7 mouse cellular contexts compared by ENCODE assay signal in genomic region chr6:17842759-17843158, GRCm38 (mm10).
DNase-seq lines count a peak whose midpoint lies in the region; ATAC-seq and TF ChIP-seq lines count a peak whose summit lies in the region.

No protein-coding gene starts in this region.

- peak; percentile 90 for TF ChIP-seq CTCF in layer of hippocampus, adult 2 months (conservative IDR thresholded peaks at IDR 0.05)

- no peaks in the 10 kb centered on the region for H3K36me3 ChIP-seq in ES-E14 (ENCODE audit: control insufficient read depth, insufficient read depth, low read length, poor library complexity, severe bottlenecking)

- no peak overlapping the region for H3K27ac ChIP-seq in layer of hippocampus, adult 2 months
- H3K27ac ChIP-seq in ES-E14 (ENCODE audit: insufficient read depth, low read depth, low read length, poor library complexity, severe bottlenecking), result no peak overlapping the region

- no peaks in the 10 kb centered on the region for H3K4me1 ChIP-seq in ES-E14 (ENCODE audit: control insufficient read depth in 2 of 2, insufficient read depth in 2 of 2, low read length in 2 of 2, poor library complexity in 1 of 2)

- peak; percentile 32 to 75 for DNase-seq in layer of hippocampus, adult 2 months (ENCODE audit: low spot score in 2 of 2)
- no peak for DNase-seq in layer of hippocampus, postnatal 36 days
- peak; percentile 33 for DNase-seq in ES-E14 (ENCODE audit: low read depth, low spot score)
- DNase-seq in adrenal gland, adult 8-10 months, result peak; percentile 7
- peak; percentile 34 for DNase-seq in left cerebral cortex, postnatal 4 days
- DNase-seq in spleen, adult 12 weeks (ENCODE audit: low spot score), result peak; percentile 18

- peak; percentile 59; the same call in 1 of the 2 replicates for ATAC-seq in erythroblast, adult 5-6 weeks (replicated peaks; ENCODE audit: low FRiP score, poor library complexity, severe bottlenecking)

- no peak overlapping the region for H3K4me3 ChIP-seq in layer of hippocampus, adult 2 months
- no peak overlapping the region for H3K4me3 ChIP-seq in ES-E14 (ENCODE audit: insufficient read depth in 1 of 2, low read depth in 1 of 2, low read length in 2 of 2, poor library complexity in 1 of 2, severe bottlenecking in 1 of 2)

- H3K9ac ChIP-seq in ES-E14 (ENCODE audit: insufficient read depth, low read depth, low read length, poor library complexity, severe bottlenecking), result no peak overlapping the region

- intact Hi-C loops in left cerebral cortex, postnatal 4 days (cut with DNase I), result loop anchor here (5.0 kb wide), 1 partner anchor 165 kb away; no protein-coding TSS in a partner anchor

- H3K9me3 ChIP-seq in ES-E14 (ENCODE audit: control insufficient read depth, insufficient read depth, low read depth, low read length), result no peaks in the 10 kb centered on the region

- in situ Hi-C loops in ES-E14 (cut with MboI; ENCODE audit: low sequenced_read_pairs in 2 of 2, unreplicated experiment in 2 of 2), result no loop called here

TF ChIP-seq in ES-E14, 5 proteins besides CTCF, POLR2A, EP300 and RAD21:
- TF ChIP-seq MAFK (IDR thresholded peaks at IDR 0.05; ENCODE audit: insufficient read depth, low read depth, low read length), result no peak
- no peak for TF ChIP-seq ZC3H11A (IDR thresholded peaks at IDR 0.05; ENCODE audit: borderline replicate concordance, low read depth, low read length)
- no peak for TF ChIP-seq CHD2 (IDR thresholded peaks at IDR 0.05; ENCODE audit: low read depth, low read length)
- no peak for TF ChIP-seq ZNF384 (IDR thresholded peaks at IDR 0.05; ENCODE audit: low read depth, low read length)
- no peak for TF ChIP-seq HCFC1 (IDR thresholded peaks at IDR 0.05; ENCODE audit: borderline replicate concordance, insufficient read depth, low read length)
TF ChIP-seq in ES-E14: peak in this region for 0.

Comparison
In these comparisons a context has a peak if more than half of its experiments do, and no peak if none do; other contexts are left out.
1. DNase-seq: peak in layer of hippocampus, adult 2 months (2 of 2), ES-E14 (single experiment), adrenal gland, adult 8-10 months (single experiment), left cerebral cortex, postnatal 4 days (single experiment) and spleen, adult 12 weeks (single experiment); none in layer of hippocampus, postnatal 36 days (0 of 2).